Mouse (Mus musculus): ENCODE measurements at regions not wholly inside any gene's neighbourhood (a gene's known extent, or its start where the extent isn't known, plus 50 kb on each side); places are given as distances from the start of the nearest gene placed in this dataset.

DNA sequence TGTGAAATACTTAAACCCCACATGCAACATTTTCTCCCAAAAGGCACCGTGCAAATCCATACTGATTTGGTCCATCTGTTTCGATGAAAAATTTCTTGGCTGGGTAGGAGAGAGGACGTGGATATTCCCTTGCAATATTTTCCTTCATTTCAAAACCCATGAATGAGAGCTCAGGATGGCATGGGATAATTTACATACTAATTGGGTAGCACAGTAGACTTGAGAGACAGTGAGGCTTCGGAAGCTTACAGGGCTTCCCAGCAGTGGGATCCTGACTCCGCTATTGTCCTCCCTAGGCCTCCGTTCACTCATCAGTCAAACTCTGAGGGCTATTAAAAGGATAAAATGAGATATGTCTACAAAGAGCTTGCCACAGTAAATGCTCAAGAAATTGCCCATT is 59.8 kb downstream of the Sox3 start:
- no peak for DNase-seq (ENCODE audit: low spot score)
- WGBS: 74% methylated on average over 6 of the region's 6 CpGs
- Histone ChIP-seq H3K9me3 (replicated peaks) (no peaks in the 10 kb centered on the region), H3K4me1 (peaks cover 13% of the 10 kb centered on the region), H3K27ac (replicated peaks) (no peak overlapping the region), H3K27me3 (ENCODE audit: low read depth, poor library complexity, severe bottlenecking) (no peaks in the 10 kb centered on the region), H3K36me3 (no peaks in the 10 kb centered on the region), H3K4me3 (no peak overlapping the region)

DNA sequence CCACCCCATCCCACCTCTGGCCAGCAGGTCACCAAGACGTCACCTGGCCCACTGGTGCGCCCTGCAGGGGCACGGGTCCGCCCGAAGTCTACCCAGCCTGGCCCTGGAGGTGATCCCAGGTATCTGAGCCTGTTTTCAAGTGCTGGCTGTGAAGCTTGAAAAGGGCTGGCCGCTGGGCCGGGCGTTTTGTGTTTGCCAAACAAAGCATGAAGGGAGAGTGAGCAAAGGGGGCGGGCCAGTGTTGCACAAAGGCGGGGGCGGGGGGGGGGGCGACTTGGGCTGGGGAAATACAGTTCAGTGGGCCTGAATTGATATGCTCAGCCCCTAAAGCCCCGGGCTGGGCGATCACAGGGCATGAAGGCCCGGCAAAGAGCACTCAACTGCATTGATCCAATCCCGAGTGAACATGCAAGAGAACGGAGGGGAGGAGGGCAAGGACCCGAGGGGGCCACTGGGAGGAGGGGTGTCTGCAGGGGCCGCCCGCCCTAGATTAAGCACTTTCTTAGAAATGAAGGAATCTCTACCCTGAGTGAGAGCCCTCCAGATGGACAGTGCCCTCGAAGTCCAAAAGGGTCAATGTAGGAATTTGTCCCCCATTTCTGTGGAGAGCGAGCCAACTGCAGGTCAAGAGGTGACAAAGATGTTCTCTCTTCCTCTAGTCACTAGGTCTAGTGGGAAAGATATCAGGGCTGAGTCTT is 61.8 kb downstream of the Sox3 start:
- Histone ChIP-seq H3K27me3 (ENCODE audit: low read depth, poor library complexity, severe bottlenecking) (no peaks in the 10 kb centered on the region), H3K4me1 (peaks cover 13% of the 10 kb centered on the region), H3K36me3 (no peaks in the 10 kb centered on the region), H3K9me3 (replicated peaks) (no peaks in the 10 kb centered on the region), H3K4me3 (peak overlapping the region; percentile 36; the same call in 1 of the 2 replicates), H3K27ac (replicated peaks) (peak overlapping the region; percentile 84)
- WGBS: 27% methylated on average over 21 of the region's 22 CpGs
- DNase-seq (ENCODE audit: low spot score): peak; percentile 67

- Histone ChIP-seq H3K4me3 (no peak overlapping the region), H3K9me3 (replicated peaks) (no peaks in the 10 kb centered on the region), H3K27me3 (ENCODE audit: low read depth, poor library complexity, severe bottlenecking) (no peaks in the 10 kb centered on the region), H3K4me1 (no peaks in the 10 kb centered on the region), H3K27ac (replicated peaks) (no peak overlapping the region), H3K36me3 (no peaks in the 10 kb centered on the region)
- DNase-seq (ENCODE audit: low spot score): no peak
- 80% methylated on average over 9 of the region's 9 CpGs for WGBS
These were observed 67.8 kb downstream of the Sox3 start for GRCm38 (mm10) chrX:60825181-60826080.

- Histone ChIP-seq H3K27ac (replicated peaks) (no peak overlapping the region), H3K4me1 (peaks cover 26% of the 10 kb centered on the region), H3K36me3 (no peaks in the 10 kb centered on the region), H3K9me3 (replicated peaks) (no peaks in the 10 kb centered on the region), H3K4me3 (no peak overlapping the region), H3K27me3 (ENCODE audit: low read depth, poor library complexity, severe bottlenecking) (no peaks in the 10 kb centered on the region; the same call in 1 of the 2 replicates)
- DNase-seq (ENCODE audit: low spot score): no peak
- WGBS: 69% methylated on average over 5 of the region's 5 CpGs
These were observed 94.7 kb downstream of the Sox3 start for GRCm38 (mm10) chrX:60798567-60798966.

DNA sequence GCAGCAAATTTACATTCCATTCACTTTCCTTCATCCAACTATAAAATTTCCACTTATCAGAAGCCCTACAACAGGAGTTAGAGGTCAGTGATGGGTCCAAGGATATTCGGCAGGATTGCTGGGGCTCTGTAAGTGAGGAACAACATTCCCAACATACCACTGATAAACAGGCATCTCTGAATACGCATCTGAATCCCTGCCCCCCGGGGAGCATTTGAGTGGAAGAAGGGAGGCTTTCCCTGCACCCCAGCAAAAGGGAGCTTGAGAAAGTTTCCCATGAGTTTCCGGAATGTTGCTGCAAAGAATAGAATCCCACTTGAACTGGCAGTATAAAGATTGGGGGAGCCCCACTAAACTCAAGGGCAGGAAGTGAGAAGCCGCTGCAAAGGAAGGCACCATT is 112.5 kb downstream of the Sox3 start:
- Histone ChIP-seq H3K27ac (replicated peaks) (no peak overlapping the region), H3K4me3 (no peak overlapping the region), H3K4me1 (peaks cover 3% of the 10 kb centered on the region; the same call in 1 of the 2 replicates), H3K9me3 (replicated peaks) (no peaks in the 10 kb centered on the region), H3K27me3 (ENCODE audit: low read depth, poor library complexity, severe bottlenecking) (no peaks in the 10 kb centered on the region), H3K36me3 (no peaks in the 10 kb centered on the region)
- 39% methylated on average over 5 of the region's 5 CpGs for WGBS
- no peak for DNase-seq (ENCODE audit: low spot score)

DNA sequence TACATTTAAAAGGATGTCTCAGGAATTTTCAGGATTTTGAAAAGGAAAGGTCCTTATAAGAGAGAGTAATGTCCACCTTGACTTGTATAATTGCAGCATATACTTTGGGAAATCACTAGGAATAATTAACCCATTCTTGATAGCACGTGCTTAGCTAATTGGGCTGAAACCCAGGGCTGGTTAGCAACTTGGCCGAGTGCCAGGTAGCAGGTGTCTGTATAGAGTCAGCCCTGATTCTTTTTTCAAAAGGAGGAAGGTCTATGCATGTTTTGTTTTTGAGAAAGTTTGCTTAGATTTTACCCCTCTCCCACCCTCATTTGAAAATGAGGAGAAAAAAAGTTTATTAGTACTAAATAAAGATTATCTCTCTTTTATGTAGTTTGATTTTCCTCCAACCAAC is 113.1 kb downstream of the Sox3 start:
- WGBS: 74% methylated on average over 2 of the region's 2 CpGs
- Histone ChIP-seq H3K4me3 (no peak overlapping the region), H3K9me3 (replicated peaks) (no peaks in the 10 kb centered on the region), H3K4me1 (peaks cover 3% of the 10 kb centered on the region; the same call in 1 of the 2 replicates), H3K27me3 (ENCODE audit: low read depth, poor library complexity, severe bottlenecking) (no peaks in the 10 kb centered on the region), H3K27ac (replicated peaks) (no peak overlapping the region), H3K36me3 (no peaks in the 10 kb centered on the region)
- no peak for DNase-seq (ENCODE audit: low spot score)

DNA sequence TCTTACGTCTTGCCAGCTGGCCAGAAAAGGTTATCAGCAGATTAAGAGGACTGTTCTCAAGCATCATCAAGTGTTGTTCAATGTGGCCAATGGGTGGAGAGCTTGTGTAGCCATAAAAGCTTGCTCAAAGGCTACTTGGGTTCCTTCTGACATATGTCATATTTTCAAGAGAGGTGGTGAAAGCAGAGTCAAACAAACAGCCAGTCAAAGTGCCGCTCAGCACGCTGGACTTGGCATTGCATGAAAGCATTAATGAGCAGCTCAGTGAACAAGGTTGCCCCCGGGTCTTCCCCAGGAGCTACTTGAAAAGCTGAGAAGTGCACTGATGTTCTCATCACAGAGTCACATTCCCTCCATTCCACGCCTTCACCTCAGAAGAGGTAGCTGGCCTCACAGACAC is 119.6 kb downstream of the Sox3 start:
- no peak overlapping the region for H3K4me3 ChIP-seq
- 82% methylated on average over 5 of the region's 5 CpGs for WGBS
- H3K27ac ChIP-seq (replicated peaks): no peak overlapping the region
- no peaks in the 10 kb centered on the region for H3K9me3 ChIP-seq (replicated peaks)
- DNase-seq (ENCODE audit: low spot score): no peak
- H3K27me3 ChIP-seq (ENCODE audit: low read depth, poor library complexity, severe bottlenecking): no peaks in the 10 kb centered on the region
- no peaks in the 10 kb centered on the region for H3K36me3 ChIP-seq
- no peaks in the 10 kb centered on the region for H3K4me1 ChIP-seq

GRCm38 (mm10) chrX:60772439-60772838 is 120.8 kb downstream of the Sox3 start:
- DNase-seq (ENCODE audit: low spot score): no peak
- H3K36me3 ChIP-seq: no peaks in the 10 kb centered on the region
- no peaks in the 10 kb centered on the region for H3K4me1 ChIP-seq
- WGBS: 29% methylated on average over 1 of the region's 1 CpGs
- H3K4me3 ChIP-seq: no peak overlapping the region
- H3K27ac ChIP-seq (replicated peaks): no peak overlapping the region
- no peaks in the 10 kb centered on the region for H3K9me3 ChIP-seq (replicated peaks)
- H3K27me3 ChIP-seq (ENCODE audit: low read depth, poor library complexity, severe bottlenecking): no peaks in the 10 kb centered on the region

DNA sequence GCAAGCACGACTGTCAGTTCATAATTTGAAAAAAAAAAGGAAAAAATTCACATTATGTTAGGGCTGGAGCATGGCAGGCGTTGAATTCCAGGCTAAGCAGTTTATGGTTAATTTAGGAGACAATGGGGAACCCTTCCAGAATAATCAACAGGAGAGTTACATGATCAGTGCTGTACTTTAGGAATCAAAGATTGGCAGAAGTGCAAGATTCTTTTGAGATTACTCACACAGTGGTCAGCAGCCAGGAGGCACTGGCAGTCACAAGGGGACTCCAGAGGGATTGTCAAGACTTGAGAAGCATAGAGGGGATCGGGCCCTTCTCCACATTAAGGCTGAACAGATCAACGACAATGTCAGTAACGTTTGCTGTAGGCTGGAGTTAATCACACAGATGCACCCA is 142.8 kb downstream of the Sox3 start:
- no peak for DNase-seq (ENCODE audit: low spot score)
- no peaks in the 10 kb centered on the region for H3K4me1 ChIP-seq
- 71% methylated on average over 5 of the region's 5 CpGs for WGBS
- no peak overlapping the region for H3K4me3 ChIP-seq
- H3K36me3 ChIP-seq: no peaks in the 10 kb centered on the region
- no peaks in the 10 kb centered on the region for H3K27me3 ChIP-seq (ENCODE audit: low read depth, poor library complexity, severe bottlenecking)
- no peak overlapping the region for H3K27ac ChIP-seq (replicated peaks)
- H3K9me3 ChIP-seq (replicated peaks): no peaks in the 10 kb centered on the region

GRCm38 (mm10) chrX:60743971-60744370 is 149.3 kb downstream of the Sox3 start:
- Histone ChIP-seq H3K4me3 (no peak overlapping the region), H3K27me3 (ENCODE audit: low read depth, poor library complexity, severe bottlenecking) (no peaks in the 10 kb centered on the region), H3K36me3 (no peaks in the 10 kb centered on the region), H3K9me3 (replicated peaks) (no peaks in the 10 kb centered on the region), H3K27ac (replicated peaks) (no peak overlapping the region), H3K4me1 (no peaks in the 10 kb centered on the region)
- WGBS: 84% methylated on average over 3 of the region's 3 CpGs
- no peak for DNase-seq (ENCODE audit: low spot score)

DNA sequence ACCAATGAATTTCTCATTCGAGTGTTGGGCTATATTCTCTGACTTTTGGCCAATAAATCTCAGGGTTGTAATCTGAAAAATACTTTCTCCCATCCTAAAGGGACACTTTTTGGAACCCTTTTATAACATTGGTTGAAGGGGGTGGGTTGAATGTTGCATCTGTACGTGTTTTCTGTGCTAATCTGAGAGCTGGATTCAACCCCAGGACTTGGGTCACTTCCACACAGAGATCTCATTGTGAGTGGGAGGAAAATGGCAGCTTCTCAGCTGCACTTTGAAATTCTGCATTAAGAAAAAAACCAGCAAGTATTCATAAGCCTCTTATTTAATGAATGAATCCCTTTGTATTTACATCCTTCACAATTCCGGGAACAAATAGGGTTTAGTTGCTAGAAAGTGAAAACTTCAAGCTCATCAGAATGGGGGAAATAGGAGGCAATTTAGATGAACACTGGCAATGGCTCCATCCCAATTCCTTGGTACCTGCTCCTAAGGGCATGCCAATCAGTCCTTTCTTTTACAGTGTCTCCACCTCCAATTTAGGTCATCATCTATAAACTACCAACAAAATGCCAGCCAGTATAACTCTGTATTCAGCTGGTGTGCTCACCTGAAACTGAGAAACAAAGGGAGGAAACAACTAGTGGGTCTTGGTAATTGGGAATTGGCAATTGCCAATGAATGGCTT is 150.1 kb downstream of the Sox3 start:
- Histone ChIP-seq H3K4me1 (no peaks in the 10 kb centered on the region), H3K4me3 (no peak overlapping the region), H3K9me3 (replicated peaks) (no peaks in the 10 kb centered on the region), H3K27me3 (ENCODE audit: low read depth, poor library complexity, severe bottlenecking) (no peaks in the 10 kb centered on the region), H3K27ac (replicated peaks) (no peak overlapping the region), H3K36me3 (no peaks in the 10 kb centered on the region)
- WGBS: 74% methylated on average over 3 of the region's 3 CpGs
- no peak for DNase-seq (ENCODE audit: low spot score)

DNA sequence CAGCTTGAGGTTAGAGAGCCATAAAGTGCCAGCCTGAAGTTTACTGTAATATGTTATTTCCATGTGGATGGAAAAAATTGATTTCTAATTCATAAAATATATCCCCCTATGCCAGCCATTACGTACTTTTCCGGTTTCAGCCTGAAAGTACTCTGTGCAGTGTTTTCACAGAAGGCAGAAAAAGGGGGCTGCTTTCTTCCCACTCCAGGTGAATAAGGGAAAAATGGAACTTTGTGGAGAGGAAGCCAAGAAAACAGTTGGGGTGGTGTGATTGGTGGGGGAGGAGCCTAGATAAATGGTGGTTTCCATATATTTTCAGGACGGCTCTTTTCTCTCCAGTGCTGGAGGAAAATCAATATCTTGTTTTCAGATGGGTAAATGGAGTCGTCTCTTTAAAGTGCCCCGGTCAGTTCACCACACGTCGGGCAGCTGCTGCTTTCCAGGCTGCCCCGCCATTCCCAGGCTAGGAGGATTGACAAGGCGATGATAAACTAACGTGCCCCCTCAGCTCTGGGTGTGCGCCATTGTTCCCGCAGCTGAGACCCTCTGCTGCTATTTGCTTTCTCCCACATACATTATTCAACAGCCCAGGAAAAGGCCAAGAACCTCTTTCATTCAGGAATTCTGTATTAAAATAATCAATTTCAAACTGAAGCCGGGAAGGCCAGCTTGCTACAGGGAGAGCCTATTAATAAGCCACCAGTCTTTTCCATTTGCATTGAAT is 127.1 kb upstream of the Atp11c start:
- Histone ChIP-seq H3K9me3 (replicated peaks) (no peaks in the 10 kb centered on the region), H3K4me3 (no peak overlapping the region), H3K36me3 (no peaks in the 10 kb centered on the region), H3K27me3 (ENCODE audit: low read depth, poor library complexity, severe bottlenecking) (no peaks in the 10 kb centered on the region), H3K4me1 (peaks cover 30% of the 10 kb centered on the region), H3K27ac (replicated peaks) (peak overlapping the region; percentile 73)
- peak; percentile 56 for DNase-seq (ENCODE audit: low spot score)
- 26% methylated on average over 13 of the region's 13 CpGs for WGBS
